Mouse (Mus musculus): ENCODE data around the gene Gimap8. TPM values are rescaled to one million over a fixed set of nuclear protein-coding genes. Genes with fewer than 3 reads are reported as not detected.

Gimap8 gene
- 21.8 TPM for polyA plus RNA-seq (2014; fragmentation: Illumina TruSeq; extraction: RNeasy Lipid Tissue Mini Kit (QIAGEN cat#74804); ENCODE audit: insufficient read depth, low read depth, low replicate concordance)

GRCm38 (mm10) chr6:48646995-48647394 is at the start of gene Gimap8:
Gene Gimap8, plus strand, starts transcription at chr6:48647234.

GRCm38 (mm10) chr6:48601271-48602079 is 45.6 kb upstream of the Gimap8 start, which contains the start of gene Zfp775:
Gene Zfp775, plus strand, starts transcription at chr6:48602063.

GRCm38 (mm10) chr6:48626464-48626863 is 20.6 kb upstream of the Gimap8 start, which contains the start of gene AI854703:
Gene AI854703, plus strand, starts transcription at chr6:48626764.

GRCm38 (mm10) chr6:48675931-48676859 is 29.2 kb downstream of the Gimap8 start, which contains the start of gene Gimap9:
Gene Gimap9, plus strand, starts transcription at chr6:48676129.

GRCm38 (mm10) chr6:48684319-48684718 is 37.3 kb downstream of the Gimap8 start, which contains the start of gene Gimap4:
Gene Gimap4, plus strand, starts transcription at chr6:48684549.

Other genes with a start within 250 kb of the Gimap8 start
- gene Zfp467, start 201.4 kb upstream of the Gimap8 start, polyA plus RNA-seq (2014; fragmentation: Illumina TruSeq; extraction: RNeasy Lipid Tissue Mini Kit (QIAGEN cat#74804); ENCODE audit: insufficient read depth, low read depth, low replicate concordance): 27.2 TPM
- gene Sspo, start 199.0 kb upstream of the Gimap8 start, polyA plus RNA-seq (2014; fragmentation: Illumina TruSeq; extraction: RNeasy Lipid Tissue Mini Kit (QIAGEN cat#74804); ENCODE audit: insufficient read depth, low read depth, low replicate concordance): 0.30 TPM
- gene Atp6v0e2, start 109.6 kb upstream of the Gimap8 start, polyA plus RNA-seq (2014; fragmentation: Illumina TruSeq; extraction: RNeasy Lipid Tissue Mini Kit (QIAGEN cat#74804); ENCODE audit: insufficient read depth, low read depth, low replicate concordance): 22.7 TPM
- gene Lrrc61, start 92.4 kb upstream of the Gimap8 start, polyA plus RNA-seq (2014; fragmentation: Illumina TruSeq; extraction: RNeasy Lipid Tissue Mini Kit (QIAGEN cat#74804); ENCODE audit: insufficient read depth, low read depth, low replicate concordance): 7.5 TPM
- gene Rarres2, start 74.4 kb upstream of the Gimap8 start, polyA plus RNA-seq (2014; fragmentation: Illumina TruSeq; extraction: RNeasy Lipid Tissue Mini Kit (QIAGEN cat#74804); ENCODE audit: insufficient read depth, low read depth, low replicate concordance): 414 TPM
- not detected for gene Gm45021, start 57.6 kb upstream of the Gimap8 start, polyA plus RNA-seq (2014; fragmentation: Illumina TruSeq; extraction: RNeasy Lipid Tissue Mini Kit (QIAGEN cat#74804); ENCODE audit: insufficient read depth, low read depth, low replicate concordance)
- 8.2 TPM for gene Repin1, start 53.4 kb upstream of the Gimap8 start, polyA plus RNA-seq (2014; fragmentation: Illumina TruSeq; extraction: RNeasy Lipid Tissue Mini Kit (QIAGEN cat#74804); ENCODE audit: insufficient read depth, low read depth, low replicate concordance)
- not detected for gene Gm44965, start 53.3 kb upstream of the Gimap8 start, polyA plus RNA-seq (2014; fragmentation: Illumina TruSeq; extraction: RNeasy Lipid Tissue Mini Kit (QIAGEN cat#74804); ENCODE audit: insufficient read depth, low read depth, low replicate concordance)
- gene Zfp775, start 45.2 kb upstream of the Gimap8 start, polyA plus RNA-seq (2014; fragmentation: Illumina TruSeq; extraction: RNeasy Lipid Tissue Mini Kit (QIAGEN cat#74804); ENCODE audit: insufficient read depth, low read depth, low replicate concordance): 2.7 TPM
- 0.24 TPM for gene AI854703, start 20.5 kb upstream of the Gimap8 start, polyA plus RNA-seq (2014; fragmentation: Illumina TruSeq; extraction: RNeasy Lipid Tissue Mini Kit (QIAGEN cat#74804); ENCODE audit: insufficient read depth, low read depth, low replicate concordance)
- gene Gimap9, start 28.9 kb downstream of the Gimap8 start, polyA plus RNA-seq (2014; fragmentation: Illumina TruSeq; extraction: RNeasy Lipid Tissue Mini Kit (QIAGEN cat#74804); ENCODE audit: insufficient read depth, low read depth, low replicate concordance): 20.0 TPM
- gene Gimap4, start 37.3 kb downstream of the Gimap8 start, polyA plus RNA-seq (2014; fragmentation: Illumina TruSeq; extraction: RNeasy Lipid Tissue Mini Kit (QIAGEN cat#74804); ENCODE audit: insufficient read depth, low read depth, low replicate concordance): 97.8 TPM
- 99.5 TPM for gene Gimap6, start 61.0 kb downstream of the Gimap8 start, polyA plus RNA-seq (2014; fragmentation: Illumina TruSeq; extraction: RNeasy Lipid Tissue Mini Kit (QIAGEN cat#74804); ENCODE audit: insufficient read depth, low read depth, low replicate concordance)
- gene Gm28053, start 71.4 kb downstream of the Gimap8 start, polyA plus RNA-seq (2014; fragmentation: Illumina TruSeq; extraction: RNeasy Lipid Tissue Mini Kit (QIAGEN cat#74804); ENCODE audit: insufficient read depth, low read depth, low replicate concordance): 9.6 TPM
- 7.2 TPM for gene Gimap7, start 71.4 kb downstream of the Gimap8 start, polyA plus RNA-seq (2014; fragmentation: Illumina TruSeq; extraction: RNeasy Lipid Tissue Mini Kit (QIAGEN cat#74804); ENCODE audit: insufficient read depth, low read depth, low replicate concordance)
- gene Gimap1, start 91.8 kb downstream of the Gimap8 start, polyA plus RNA-seq (2014; fragmentation: Illumina TruSeq; extraction: RNeasy Lipid Tissue Mini Kit (QIAGEN cat#74804); ENCODE audit: insufficient read depth, low read depth, low replicate concordance): 43.6 TPM
- gene Gimap5, start 99.0 kb downstream of the Gimap8 start, polyA plus RNA-seq (2014; fragmentation: Illumina TruSeq; extraction: RNeasy Lipid Tissue Mini Kit (QIAGEN cat#74804); ENCODE audit: insufficient read depth, low read depth, low replicate concordance): 24.5 TPM
- 25.1 TPM for gene Gimap3, start 123.6 kb downstream of the Gimap8 start, polyA plus RNA-seq (2014; fragmentation: Illumina TruSeq; extraction: RNeasy Lipid Tissue Mini Kit (QIAGEN cat#74804); ENCODE audit: insufficient read depth, low read depth, low replicate concordance)
- gene Tmem176a, start 193.7 kb downstream of the Gimap8 start, polyA plus RNA-seq (2014; fragmentation: Illumina TruSeq; extraction: RNeasy Lipid Tissue Mini Kit (QIAGEN cat#74804); ENCODE audit: insufficient read depth, low read depth, low replicate concordance): 432 TPM
- 523 TPM for gene Tmem176b, start 194.3 kb downstream of the Gimap8 start, polyA plus RNA-seq (2014; fragmentation: Illumina TruSeq; extraction: RNeasy Lipid Tissue Mini Kit (QIAGEN cat#74804); ENCODE audit: insufficient read depth, low read depth, low replicate concordance)
- 3.4 TPM for gene Aoc1, start 225.7 kb downstream of the Gimap8 start, polyA plus RNA-seq (2014; fragmentation: Illumina TruSeq; extraction: RNeasy Lipid Tissue Mini Kit (QIAGEN cat#74804); ENCODE audit: insufficient read depth, low read depth, low replicate concordance)

Measured in lung, adult 10 weeks (tissue).